Mouse (Mus musculus): ENCODE measurements around the gene Tpcn2. TPM values are rescaled to one million over a fixed set of nuclear protein-coding genes. Genes with fewer than 3 reads are reported as not detected.

The Tpcn2 gene
- polyA plus RNA-seq, 1 experiment, result 12.6 TPM

- 69% methylated on average over 14 of the region's 14 CpGs for WGBS
- no peak for DNase-seq (ENCODE audit: low read depth, low spot score)
These were observed 71.8 kb downstream of the Tpcn2 start for GRCm38 (mm10) chr7:145211680-145212659.

GRCm38 (mm10) chr7:145210477-145211070 is 73.2 kb downstream of the Tpcn2 start:
- 78% methylated on average over 4 of the region's 4 CpGs for WGBS
- DNase-seq (ENCODE audit: low read depth, low spot score), result no peak

- 64% methylated on average over 4 of the region's 4 CpGs for WGBS
These were observed 75.8 kb downstream of the Tpcn2 start, which contains the start of gene 1810010D01Rik for GRCm38 (mm10) chr7:145208006-145208405. TSS of gene 1810010D01Rik (minus strand) at chr7:145208119.

GRCm38 (mm10) chr7:145206801-145207200 is 77.0 kb downstream of the Tpcn2 start:
- no peak for DNase-seq (ENCODE audit: low read depth, low spot score)
- 86% methylated on average over 6 of the region's 6 CpGs for WGBS

More at GRCm38 (mm10) chr7:145208006-145208405, 75.8 kb downstream of the Tpcn2 start, which contains the start of gene 1810010D01Rik:
- no peak for DNase-seq (ENCODE audit: low read depth, low spot score)

- 3% methylated on average over 34 of the region's 34 CpGs for WGBS
- DNase-seq (ENCODE audit: low read depth, low spot score), result no peak
These were observed 77.7 kb downstream of the Tpcn2 start for GRCm38 (mm10) chr7:145206056-145206610.

- DNase-seq (ENCODE audit: low read depth, low spot score), result no peak
- WGBS, result 76% methylated on average over 4 of the region's 4 CpGs
These were observed 78.4 kb downstream of the Tpcn2 start for GRCm38 (mm10) chr7:145205363-145205902.

- DNase-seq (ENCODE audit: low read depth, low spot score), result no peak
- 40% methylated on average over 2 of the region's 2 CpGs for WGBS
These were observed 84.1 kb downstream of the Tpcn2 start for GRCm38 (mm10) chr7:145199711-145200110.

- DNase-seq (ENCODE audit: low read depth, low spot score), result no peak
- 66% methylated on average over 4 of the region's 4 CpGs for WGBS
These were observed 85.5 kb downstream of the Tpcn2 start for GRCm38 (mm10) chr7:145198223-145198714.

- 73% methylated on average over 3 of the region's 3 CpGs for whole genome bisulfite sequencing
- DNase-seq (ENCODE audit: low read depth, low spot score), result no peak
These were observed 86.1 kb downstream of the Tpcn2 start for GRCm38 (mm10) chr7:145197711-145198110.

- WGBS, result 73% methylated on average over 3 of the region's 3 CpGs
- DNase-seq (ENCODE audit: low read depth, low spot score), result no peak
These were observed 86.8 kb downstream of the Tpcn2 start for GRCm38 (mm10) chr7:145197042-145197441.

GRCm38 (mm10) chr7:145196340-145196739 is 87.5 kb downstream of the Tpcn2 start:
- WGBS, result 95% methylated on average over 6 of the region's 6 CpGs
- DNase-seq (ENCODE audit: low read depth, low spot score), result no peak

GRCm38 (mm10) chr7:145195186-145195927 is 88.5 kb downstream of the Tpcn2 start:
- DNase-seq (ENCODE audit: low read depth, low spot score), result no peak
- 60% methylated on average over 5 of the region's 5 CpGs for WGBS

- 49% methylated on average over 3 of the region's 3 CpGs for WGBS
- no peak for DNase-seq (ENCODE audit: low read depth, low spot score)
These were observed 89.2 kb downstream of the Tpcn2 start for GRCm38 (mm10) chr7:145194455-145195161.

GRCm38 (mm10) chr7:145192836-145193235 is 91.0 kb downstream of the Tpcn2 start:
- 80% methylated on average over 6 of the region's 6 CpGs for WGBS
- no peak for DNase-seq (ENCODE audit: low read depth, low spot score)

GRCm38 (mm10) chr7:145190520-145190919 is 93.3 kb downstream of the Tpcn2 start:
- no peak for DNase-seq (ENCODE audit: low read depth, low spot score)

GRCm38 (mm10) chr7:145189342-145189741 is 94.5 kb downstream of the Tpcn2 start:
- DNase-seq (ENCODE audit: low read depth, low spot score), result no peak
- WGBS, result 82% methylated on average over 8 of the region's 8 CpGs

- 49% methylated on average over 3 of the region's 3 CpGs for WGBS
- DNase-seq (ENCODE audit: low read depth, low spot score), result no peak
These were observed 96.0 kb downstream of the Tpcn2 start for GRCm38 (mm10) chr7:145187802-145188201.

- DNase-seq (ENCODE audit: low read depth, low spot score), result no peak
- 72% methylated on average over 4 of the region's 4 CpGs for WGBS
These were observed 101.4 kb downstream of the Tpcn2 start for GRCm38 (mm10) chr7:145182388-145182787.
